Mouse (Mus musculus): ENCODE data around the gene Mcm10.

GRCm38 (mm10) chr2:5044321-5044720, 31.7 kb upstream of the Mcm10 start:
- TF ChIP-seq POLR2A (IDR thresholded peaks at IDR 0.05; ENCODE audit: insufficient read depth, low read length) = no peak
- no peak for TF ChIP-seq CTCF (IDR thresholded peaks at IDR 0.05; ENCODE audit: low read depth, low read length)

Data from ES-Bruce4 (cell line).